Mouse (Mus musculus): ENCODE data around the gene Htra3. TPM values are rescaled to one million over a fixed set of nuclear protein-coding genes. Genes with fewer than 3 reads are reported as not detected.

The Htra3 gene
- polyA plus RNA-seq, 1 experiment from 2014 or later: 46.4 TPM

DNA sequence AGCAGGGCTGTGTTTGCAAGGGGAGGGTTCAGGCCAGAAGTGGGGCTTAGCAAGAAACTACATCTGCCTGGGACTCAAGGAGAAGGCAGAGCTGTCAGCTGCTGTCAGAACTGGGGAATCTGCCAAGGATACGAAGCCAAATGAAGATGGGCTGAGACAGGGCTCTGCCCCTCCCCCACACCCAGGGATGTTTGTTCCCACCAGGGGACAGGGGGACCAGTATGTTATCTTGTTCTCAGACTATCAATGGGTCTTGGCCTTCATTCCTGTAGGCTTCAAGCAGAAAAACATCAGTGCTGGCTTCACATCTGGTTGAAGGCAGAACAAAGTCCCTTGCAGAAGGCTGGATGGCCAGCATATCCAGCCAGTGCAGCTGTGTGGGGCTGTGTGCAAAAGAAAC is 50.9 kb downstream of the Htra3 start:
- Histone ChIP-seq H3K9me3 (ENCODE audit: control insufficient read depth, low read length) (no peaks in the 10 kb centered on the region), H3K4me2 (ENCODE audit: low read depth, low read length) (no peak overlapping the region), H3K4me3 (ENCODE audit: low read depth, low read length) (no peak overlapping the region), H3K27me3 (replicated peaks; ENCODE audit: control insufficient read depth, insufficient read depth, low read length) (no peaks in the 10 kb centered on the region), H3K9ac (ENCODE audit: low read depth, low read length) (no peak overlapping the region), H3K27ac (replicated peaks; ENCODE audit: low read depth, low read length) (no peak overlapping the region), H3K4me1 (ENCODE audit: control insufficient read depth, insufficient read depth, low read length) (peaks cover 16% of the 10 kb centered on the region; the same call in 1 of the 2 replicates), H3K36me3 (ENCODE audit: control insufficient read depth, insufficient read depth, low read length) (no peaks in the 10 kb centered on the region)
- ATAC-seq (ENCODE audit: low read depth) (no peak), DNase-seq (ENCODE audit: low spot score) (peak; percentile 73)
- 36% methylated on average over 1 of the region's 1 CpGs for WGBS

- Histone ChIP-seq H3K9ac (ENCODE audit: low read depth, low read length) (no peak overlapping the region), H3K36me3 (ENCODE audit: control insufficient read depth, insufficient read depth, low read length) (no peaks in the 10 kb centered on the region), H3K4me3 (ENCODE audit: low read depth, low read length) (no peak overlapping the region), H3K4me2 (ENCODE audit: low read depth, low read length) (no peak overlapping the region), H3K27ac (replicated peaks; ENCODE audit: low read depth, low read length) (no peak overlapping the region), H3K4me1 (ENCODE audit: control insufficient read depth, insufficient read depth, low read length) (peaks cover 17% of the 10 kb centered on the region; the same call in 1 of the 2 replicates), H3K9me3 (ENCODE audit: control insufficient read depth, low read length) (no peaks in the 10 kb centered on the region), H3K27me3 (replicated peaks; ENCODE audit: control insufficient read depth, insufficient read depth, low read length) (no peaks in the 10 kb centered on the region)
- WGBS: 63% methylated on average over 6 of the region's 7 CpGs
- DNase-seq (ENCODE audit: low spot score) (no peak), ATAC-seq (ENCODE audit: low read depth) (no peak)
Measured at GRCm38 (mm10) chr5:35627307-35627840, 52.2 kb downstream of the Htra3 start.

GRCm38 (mm10) chr5:35626408-35626807 is 53.2 kb downstream of the Htra3 start:
- H3K9me3 ChIP-seq (ENCODE audit: control insufficient read depth, low read length): no peaks in the 10 kb centered on the region
- H3K36me3 ChIP-seq (ENCODE audit: control insufficient read depth, insufficient read depth, low read length): no peaks in the 10 kb centered on the region
- H3K27ac ChIP-seq (replicated peaks; ENCODE audit: low read depth, low read length): no peak overlapping the region
- H3K9ac ChIP-seq (ENCODE audit: low read depth, low read length): no peak overlapping the region
- no peaks in the 10 kb centered on the region for H3K27me3 ChIP-seq (replicated peaks; ENCODE audit: control insufficient read depth, insufficient read depth, low read length)
- 86% methylated on average over 2 of the region's 2 CpGs for WGBS
- H3K4me3 ChIP-seq (ENCODE audit: low read depth, low read length): no peak overlapping the region
- DNase-seq (ENCODE audit: low spot score): no peak
- H3K4me1 ChIP-seq (ENCODE audit: control insufficient read depth, insufficient read depth, low read length): peaks cover 20% of the 10 kb centered on the region
- ATAC-seq (ENCODE audit: low read depth): no peak
- H3K4me2 ChIP-seq (ENCODE audit: low read depth, low read length): no peak overlapping the region

DNA sequence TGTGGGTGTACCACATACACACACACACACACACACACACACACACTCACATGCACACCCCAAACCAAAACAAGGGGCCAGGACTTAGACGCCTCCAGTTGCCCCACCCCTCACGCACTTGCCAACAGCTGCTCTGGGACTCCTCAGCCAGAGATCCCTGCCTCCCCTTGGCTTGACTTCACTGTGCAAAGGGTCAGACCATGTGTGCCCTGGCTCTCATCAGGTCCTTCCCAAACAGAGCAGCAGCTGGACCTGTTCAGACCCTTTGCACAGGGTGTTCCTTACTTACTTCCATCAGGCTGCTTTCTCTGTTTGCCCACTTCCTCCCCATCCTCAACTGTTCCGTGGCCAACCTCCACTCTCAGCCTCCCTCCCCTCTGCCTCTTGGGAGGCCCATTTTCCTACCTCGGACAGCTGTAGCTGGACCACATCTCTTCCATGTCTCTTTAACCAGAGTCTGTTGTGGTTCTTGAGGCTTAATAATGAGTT is 54.8 kb downstream of the Htra3 start:
- H3K4me2 ChIP-seq (ENCODE audit: low read depth, low read length): no peak overlapping the region
- 53% methylated on average over 4 of the region's 4 CpGs for WGBS
- H3K27me3 ChIP-seq (replicated peaks; ENCODE audit: control insufficient read depth, insufficient read depth, low read length): no peaks in the 10 kb centered on the region
- H3K4me1 ChIP-seq (ENCODE audit: control insufficient read depth, insufficient read depth, low read length): peaks cover 27% of the 10 kb centered on the region
- H3K27ac ChIP-seq (replicated peaks; ENCODE audit: low read depth, low read length): no peak overlapping the region
- no peaks in the 10 kb centered on the region for H3K9me3 ChIP-seq (ENCODE audit: control insufficient read depth, low read length)
- ATAC-seq (ENCODE audit: low read depth) (peak; percentile 65; the same call in 1 of the 2 replicates), DNase-seq (ENCODE audit: low spot score) (peak; percentile 80)
- 0 out of 2 replicates have a peak overlapping the region, but pooled peaks have one; percentile 1 for H3K9ac ChIP-seq (ENCODE audit: low read depth, low read length)
- H3K36me3 ChIP-seq (ENCODE audit: control insufficient read depth, insufficient read depth, low read length): no peaks in the 10 kb centered on the region
- no peak overlapping the region for H3K4me3 ChIP-seq (ENCODE audit: low read depth, low read length)

DNA sequence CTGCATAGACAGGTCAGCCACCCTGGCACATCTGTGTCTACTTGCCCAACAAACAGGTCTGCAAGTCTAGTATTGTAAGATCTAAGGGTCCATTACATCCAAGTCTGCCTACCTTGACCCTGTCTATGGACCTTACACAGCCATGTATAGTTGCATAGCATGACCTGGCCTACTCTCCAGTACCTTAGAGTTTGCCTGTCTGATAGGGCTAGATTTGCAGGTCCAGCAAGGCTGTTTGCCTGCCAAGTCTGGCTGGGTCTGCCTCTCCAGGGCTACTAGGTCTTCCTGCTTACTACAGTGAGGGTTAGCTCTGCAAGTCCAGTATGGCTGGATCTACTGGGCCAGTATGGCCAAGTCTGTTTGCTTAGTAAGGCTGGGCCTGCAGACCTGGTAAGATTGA is 55.8 kb downstream of the Htra3 start:
- peaks cover 27% of the 10 kb centered on the region for H3K4me1 ChIP-seq (ENCODE audit: control insufficient read depth, insufficient read depth, low read length)
- no peak overlapping the region for H3K4me2 ChIP-seq (ENCODE audit: low read depth, low read length)
- H3K9ac ChIP-seq (ENCODE audit: low read depth, low read length): no peak overlapping the region
- no peaks in the 10 kb centered on the region for H3K36me3 ChIP-seq (ENCODE audit: control insufficient read depth, insufficient read depth, low read length)
- no peak for ATAC-seq (ENCODE audit: low read depth)
- H3K9me3 ChIP-seq (ENCODE audit: control insufficient read depth, low read length): no peaks in the 10 kb centered on the region
- no peak for DNase-seq (ENCODE audit: low spot score)
- no peaks in the 10 kb centered on the region for H3K27me3 ChIP-seq (replicated peaks; ENCODE audit: control insufficient read depth, insufficient read depth, low read length)
- no peak overlapping the region for H3K4me3 ChIP-seq (ENCODE audit: low read depth, low read length)
- peak overlapping the region; percentile 62; the same call in 1 of the 2 replicates for H3K27ac ChIP-seq (replicated peaks; ENCODE audit: low read depth, low read length)

DNA sequence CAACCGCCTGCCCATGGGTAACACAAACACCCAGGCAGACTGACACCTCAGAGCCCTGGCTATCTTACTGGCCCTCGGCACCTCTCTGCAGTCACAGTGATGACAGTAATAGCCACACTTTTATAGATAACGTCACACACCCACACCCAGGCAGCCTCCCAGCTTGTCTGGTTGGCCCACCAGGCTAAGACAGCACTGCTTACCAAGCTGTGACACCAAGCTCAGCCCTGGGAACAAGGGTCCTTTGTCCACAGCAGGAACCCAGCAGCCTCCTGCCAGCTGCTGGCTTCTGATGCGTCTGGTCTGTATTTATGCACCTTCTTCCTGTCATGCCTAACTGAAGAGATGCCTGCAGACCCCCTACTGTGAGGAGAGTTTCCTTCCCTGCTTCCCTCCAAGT is 58.5 kb downstream of the Htra3 start:
- no peaks in the 10 kb centered on the region for H3K36me3 ChIP-seq (ENCODE audit: control insufficient read depth, insufficient read depth, low read length)

DNA sequence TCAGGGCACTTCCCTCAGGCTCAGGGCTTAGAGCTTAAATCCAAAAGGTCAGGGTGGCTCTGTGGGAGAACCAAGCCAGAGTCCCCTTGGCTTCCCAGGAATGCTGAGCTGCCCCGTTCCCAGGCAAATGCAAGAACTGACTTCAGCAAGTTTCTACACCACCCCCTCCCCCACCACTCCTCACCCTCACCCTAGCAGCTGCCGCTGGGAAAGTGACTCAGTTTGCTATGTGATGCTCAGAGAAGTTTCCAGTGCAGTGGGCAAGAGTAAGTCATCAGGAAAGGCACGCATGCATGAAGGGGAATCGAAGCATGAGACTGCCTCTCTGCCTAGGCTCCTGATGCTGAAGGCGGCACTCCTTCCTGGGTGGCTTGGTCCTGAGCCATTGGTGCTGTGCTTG is 62.6 kb downstream of the Htra3 start:
- no peaks in the 10 kb centered on the region for H3K36me3 ChIP-seq (ENCODE audit: control insufficient read depth, insufficient read depth, low read length)

More for the DNA sequence above, 58.5 kb downstream of the Htra3 start:
- no peaks in the 10 kb centered on the region for H3K27me3 ChIP-seq (replicated peaks; ENCODE audit: control insufficient read depth, insufficient read depth, low read length)
- 34% methylated on average over 4 of the region's 4 CpGs for WGBS
- no peaks in the 10 kb centered on the region for H3K9me3 ChIP-seq (ENCODE audit: control insufficient read depth, low read length)
- peak; percentile 36 for DNase-seq (ENCODE audit: low spot score)
- peaks cover 27% of the 10 kb centered on the region for H3K4me1 ChIP-seq (ENCODE audit: control insufficient read depth, insufficient read depth, low read length)
- H3K4me3 ChIP-seq (ENCODE audit: low read depth, low read length): no peak overlapping the region
- no peak overlapping the region for H3K9ac ChIP-seq (ENCODE audit: low read depth, low read length)
- no peak overlapping the region for H3K27ac ChIP-seq (replicated peaks; ENCODE audit: low read depth, low read length)
- H3K4me2 ChIP-seq (ENCODE audit: low read depth, low read length): no peak overlapping the region
- no peak; the same call in 1 of the 2 replicates for ATAC-seq (ENCODE audit: low read depth)

GRCm38 (mm10) chr5:35612722-35613121 is 66.9 kb downstream of the Htra3 start:
- no peaks in the 10 kb centered on the region for H3K36me3 ChIP-seq (ENCODE audit: control insufficient read depth, insufficient read depth, low read length)
- ATAC-seq (ENCODE audit: low read depth): no peak
- WGBS: 84% methylated on average over 7 of the region's 8 CpGs
- no peak overlapping the region for H3K4me3 ChIP-seq (ENCODE audit: low read depth, low read length)
- H3K27ac ChIP-seq (replicated peaks; ENCODE audit: low read depth, low read length): no peak overlapping the region
- no peak overlapping the region for H3K4me2 ChIP-seq (ENCODE audit: low read depth, low read length)
- H3K9ac ChIP-seq (ENCODE audit: low read depth, low read length): no peak overlapping the region
- H3K9me3 ChIP-seq (ENCODE audit: control insufficient read depth, low read length): no peaks in the 10 kb centered on the region
- DNase-seq (ENCODE audit: low spot score): peak; percentile 33
- peaks cover 23% of the 10 kb centered on the region for H3K4me1 ChIP-seq (ENCODE audit: control insufficient read depth, insufficient read depth, low read length)
- H3K27me3 ChIP-seq (replicated peaks; ENCODE audit: control insufficient read depth, insufficient read depth, low read length): no peaks in the 10 kb centered on the region

More for the DNA sequence above, 62.6 kb downstream of the Htra3 start:
- DNase-seq (ENCODE audit: low spot score): peak; percentile 67
- H3K4me3 ChIP-seq (ENCODE audit: low read depth, low read length): no peak overlapping the region
- ATAC-seq (ENCODE audit: low read depth): peak; percentile 28; the same call in 1 of the 2 replicates
- no peak overlapping the region for H3K4me2 ChIP-seq (ENCODE audit: low read depth, low read length)
- no peak overlapping the region for H3K9ac ChIP-seq (ENCODE audit: low read depth, low read length)
- no peaks in the 10 kb centered on the region for H3K27me3 ChIP-seq (replicated peaks; ENCODE audit: control insufficient read depth, insufficient read depth, low read length)
- no peaks in the 10 kb centered on the region for H3K9me3 ChIP-seq (ENCODE audit: control insufficient read depth, low read length)
- peaks cover 13% of the 10 kb centered on the region for H3K4me1 ChIP-seq (ENCODE audit: control insufficient read depth, insufficient read depth, low read length)
- peak overlapping the region; percentile 34; the same call in 1 of the 2 replicates for H3K27ac ChIP-seq (replicated peaks; ENCODE audit: low read depth, low read length)
- 47% methylated on average over 5 of the region's 5 CpGs for WGBS

DNA sequence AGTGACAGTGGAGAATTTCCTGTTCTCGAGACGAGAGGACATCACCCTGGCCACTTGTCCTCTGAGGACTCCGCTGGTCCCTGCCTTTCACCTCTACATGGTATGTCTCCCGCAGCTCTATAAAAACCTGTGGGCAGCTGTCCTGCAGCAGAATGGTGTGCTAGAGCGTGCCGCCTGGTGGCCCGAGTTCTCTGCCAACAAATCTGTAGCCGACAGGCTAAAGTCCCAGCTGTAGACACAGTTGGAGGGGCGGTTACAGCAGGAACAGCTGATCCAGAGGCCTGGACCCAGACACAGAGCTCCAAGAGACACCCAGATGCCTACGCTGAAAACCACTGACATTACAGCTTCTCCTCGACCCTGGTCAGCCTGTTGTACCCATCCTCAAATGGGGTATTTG is 67.7 kb downstream of the Htra3 start:
- no peaks in the 10 kb centered on the region for H3K27me3 ChIP-seq (replicated peaks; ENCODE audit: control insufficient read depth, insufficient read depth, low read length)
- DNase-seq (ENCODE audit: low spot score): peak; percentile 71
- H3K4me3 ChIP-seq (ENCODE audit: low read depth, low read length): no peak overlapping the region

More for the DNA sequence above, 67.7 kb downstream of the Htra3 start:
- H3K27ac ChIP-seq (replicated peaks; ENCODE audit: low read depth, low read length): no peak overlapping the region
- H3K4me1 ChIP-seq (ENCODE audit: control insufficient read depth, insufficient read depth, low read length): peaks cover 19% of the 10 kb centered on the region
- no peaks in the 10 kb centered on the region for H3K9me3 ChIP-seq (ENCODE audit: control insufficient read depth, low read length)
- no peak for ATAC-seq (ENCODE audit: low read depth)
- no peak overlapping the region for H3K9ac ChIP-seq (ENCODE audit: low read depth, low read length)
- WGBS: 70% methylated on average over 11 of the region's 11 CpGs
- no peak overlapping the region for H3K4me2 ChIP-seq (ENCODE audit: low read depth, low read length)
- no peaks in the 10 kb centered on the region for H3K36me3 ChIP-seq (ENCODE audit: control insufficient read depth, insufficient read depth, low read length)

Data from embryonic facial prominence, embryonic 14.5 days (tissue).